Mouse (Mus musculus) MEL (cell line): ENCODE results near the gene Spef1.

Experiments
- CTCF ChIP-seq, 3 experiments: IDR thresholded peaks in 2 of 3; conservative IDR thresholded peaks in 1 of 3; 2 replicates each; pipeline ENCODE4 v1.5.1; 2011 to 2012; ENCODE audit warnings: low read length in 3 of 3, low read depth in 2 of 3, mild to moderate bottlenecking in 2 of 3, improper control_type of control experiment in 1 of 3, inconsistent platforms in 1 of 3, mixed read lengths in 1 of 3, moderate library complexity in 1 of 3; ENCODE audit not compliant: control insufficient read depth in 1 of 3, insufficient read depth in 1 of 3, poor library complexity in 1 of 3, severe bottlenecking in 1 of 3
- EP300 ChIP-seq, 2 experiments: IDR thresholded peaks; 2 replicates each; pipeline ENCODE4 v1.6.1; 2011; ENCODE audit warnings: improper control_type of control experiment in 2 of 2, low read length in 2 of 2, low read depth in 1 of 2, mild to moderate bottlenecking in 1 of 2
- NELFE ChIP-seq: IDR thresholded peaks from 2 replicates; pipeline ENCODE4 v1.6.1; 2011; ENCODE audit warnings: low read depth, low read length, improper control_type of control experiment

DNA sequence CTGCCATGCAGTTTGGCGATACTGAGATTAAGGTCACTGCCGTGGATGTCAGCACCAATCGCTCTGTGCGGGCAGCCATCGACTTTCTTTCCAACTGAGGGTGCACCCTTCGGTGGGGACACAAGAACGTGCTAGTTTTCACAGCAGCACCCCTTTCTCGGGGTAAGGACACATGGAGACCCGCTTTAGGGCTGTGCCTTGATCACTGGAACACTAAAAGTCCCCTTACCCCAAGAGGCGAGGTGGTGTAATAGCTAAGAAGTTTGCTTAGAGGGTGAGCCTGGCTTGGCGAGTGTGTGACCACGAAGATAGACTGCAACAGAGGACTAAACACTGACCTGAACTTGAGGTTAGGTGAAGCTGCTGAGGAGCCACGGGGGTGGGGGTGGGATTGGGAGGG, 42.0 kb downstream of the Spef1 start:
- TF ChIP-seq CTCF (IDR thresholded peaks at IDR 0.05 in 2 of 3, conservative IDR thresholded peaks at IDR 0.05 in 1 of 3; ENCODE audit: control insufficient read depth in 1 of 3, insufficient read depth in 1 of 3, low read depth in 2 of 3, low read length in 3 of 3, poor library complexity in 1 of 3, severe bottlenecking in 1 of 3) (no peak), NELFE (no peak), EP300 (IDR thresholded peaks at IDR 0.05; ENCODE audit: low read depth in 1 of 2, low read length in 2 of 2) (no peak)
